Mouse (Mus musculus) intestine, postnatal 0 days (tissue): ENCODE measurements around the gene Nanos3. TPM values are rescaled to one million over a fixed set of nuclear protein-coding genes. Genes with fewer than 3 reads are reported as not detected.

Experiments
- ATAC-seq: fragments of 200-750 bp; cut with Nextera tagmentation; 2 replicates; pipeline ENCODE4 v1.8.0; 2017; ENCODE audit warnings: mild to moderate bottlenecking, moderate TSS enrichment, moderate library complexity
- H3K27ac ChIP-seq: fragments of 300-500 bp; sonication (generic); 2 replicates; pipeline ENCODE4 v1.5.1; 2014; ENCODE audit warnings: mild to moderate bottlenecking, low read depth, low read length, moderate library complexity
- H3K27me3 ChIP-seq: fragments of 300-500 bp; sonication (generic); replicated peaks from 2 replicates; pipeline ENCODE4 v1.6.1; 2014; ENCODE audit warnings: low read length, mixed read lengths; ENCODE audit not compliant: control insufficient read depth, insufficient read depth
- H3K36me3 ChIP-seq: fragments of 300-500 bp; sonication (generic); 2 replicates; pipeline ENCODE4 v1.6.1; 2014; ENCODE audit warnings: mild to moderate bottlenecking, moderate library complexity; ENCODE audit not compliant: control insufficient read depth, insufficient read depth
- H3K4me1 ChIP-seq: fragments of 300-500 bp; sonication (generic); replicated peaks from 2 replicates; pipeline ENCODE4 v1.6.1; 2014; ENCODE audit warnings: antibody characterized with exemption, low read length, mixed read lengths; ENCODE audit not compliant: control insufficient read depth, insufficient read depth
- H3K4me2 ChIP-seq: fragments of 300-500 bp; sonication (generic); replicated peaks from 2 replicates; pipeline ENCODE4 v1.6.1; 2014; ENCODE audit warnings: low read depth, mild to moderate bottlenecking, moderate library complexity
- H3K4me3 ChIP-seq: fragments of 300-500 bp; sonication (generic); 2 replicates; pipeline ENCODE4 v1.5.1; 2014; ENCODE audit warnings: low read depth, low read length
- H3K9ac ChIP-seq: fragments of 300-500 bp; sonication (generic); 2 replicates; pipeline ENCODE4 v1.6.1; 2014; ENCODE audit warnings: mild to moderate bottlenecking, low read depth, low read length
- H3K9me3 ChIP-seq: fragments of 300-500 bp; sonication (generic); 2 replicates; pipeline ENCODE4 v1.6.1; 2016; ENCODE audit warnings: mixed run types; ENCODE audit not compliant: control insufficient read depth
- CTCF ChIP-seq: sonication (generic); IDR thresholded peaks from 2 replicates; pipeline ENCODE4 v1.5.1; 2016; ENCODE audit warnings: low read depth, mild to moderate bottlenecking, control low read depth, antibody characterized with exemption, moderate library complexity
- WGBS: fragments of 180-500 bp; shearing (Covaris S2); extraction: QIAGEN DNeasy Blood & Tissue Kit; methylation state at CpG from one replicate; pipeline ENCODE4 v1.1.7; 2014; 5-methylcytosine and 5-hydroxymethylcytosine counted together
- polyA plus RNA-seq: library from polyadenylated mRNA; unstranded; fragments of >200 nt; fragmentation: Nextera tagmentation; extraction: Ambion mirVana; gene quantifications from 2 replicates; pipeline ENCODE4 v1.2.1, GENCODE M21; 2015

The Nanos3 gene
- polyA plus RNA-seq, 1 experiment from 2014 or later, result 1.6 TPM

- H3K9me3 ChIP-seq, result no peaks in the 10 kb centered on the region
- ATAC-seq, result peak; percentile 95
- H3K27ac ChIP-seq, result peak within 1 kb of the TSS; percentile 86
- TF ChIP-seq CTCF, result no peak
- no peaks in the 10 kb centered on the region for H3K4me1 ChIP-seq
- no peaks in the 10 kb centered on the region for H3K27me3 ChIP-seq
- H3K4me2 ChIP-seq, result peak within 1 kb of the TSS; percentile 76
- H3K36me3 ChIP-seq, result peaks cover 16% of the 10 kb centered on the region
- H3K4me3 ChIP-seq, result peak within 1 kb of the TSS; percentile 53
- peak within 1 kb of the TSS; percentile 72 for H3K9ac ChIP-seq
- WGBS, result 16% methylated on average over 49 of the region's 49 CpGs
Observed at GRCm38 (mm10) chr8:84147769-84148530, 37.1 kb downstream of the Nanos3 start, which contains the start of the genes Cc2d1a and 4930432K21Rik. Cc2d1a (minus strand) TSS chr8:84147936. 4930432K21Rik (plus strand) TSS chr8:84148025.

DNA sequence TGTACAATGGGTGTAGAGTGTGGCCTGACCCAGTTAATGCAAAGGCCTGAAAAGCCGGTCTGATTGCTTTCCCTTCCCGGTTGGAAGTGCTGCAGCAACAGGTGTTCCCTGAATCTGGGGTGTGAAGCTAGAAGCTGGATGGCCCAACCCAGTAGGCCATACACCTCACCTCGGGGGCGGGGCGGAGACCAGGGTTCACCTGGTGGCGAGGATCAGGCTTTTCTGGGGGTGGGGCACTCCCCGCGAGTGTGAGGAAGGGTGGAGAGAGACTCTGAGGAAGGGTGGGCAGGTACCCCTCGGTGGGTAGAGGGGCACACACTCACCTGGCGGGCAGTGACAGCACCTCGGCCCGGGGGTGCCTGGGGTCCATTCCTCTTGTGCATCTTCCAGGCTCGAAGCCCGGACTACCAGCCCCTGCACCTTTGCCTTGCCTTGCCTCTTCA, 37.7 kb downstream of the Nanos3 start:
- Histone ChIP-seq H3K27ac (peak overlapping the region; percentile 86), H3K4me3 (peak overlapping the region; percentile 53), H3K4me2 (peak overlapping the region; percentile 76), H3K9ac (peak overlapping the region; percentile 72), H3K36me3 (peaks cover 22% of the 10 kb centered on the region), H3K9me3 (no peaks in the 10 kb centered on the region), H3K4me1 (no peaks in the 10 kb centered on the region), H3K27me3 (no peaks in the 10 kb centered on the region)
- 5% methylated on average over 14 of the region's 14 CpGs for WGBS
- peak; percentile 89 for ATAC-seq
- TF ChIP-seq CTCF, result peak; percentile 19; the same call in 1 of the 2 replicates

DNA sequence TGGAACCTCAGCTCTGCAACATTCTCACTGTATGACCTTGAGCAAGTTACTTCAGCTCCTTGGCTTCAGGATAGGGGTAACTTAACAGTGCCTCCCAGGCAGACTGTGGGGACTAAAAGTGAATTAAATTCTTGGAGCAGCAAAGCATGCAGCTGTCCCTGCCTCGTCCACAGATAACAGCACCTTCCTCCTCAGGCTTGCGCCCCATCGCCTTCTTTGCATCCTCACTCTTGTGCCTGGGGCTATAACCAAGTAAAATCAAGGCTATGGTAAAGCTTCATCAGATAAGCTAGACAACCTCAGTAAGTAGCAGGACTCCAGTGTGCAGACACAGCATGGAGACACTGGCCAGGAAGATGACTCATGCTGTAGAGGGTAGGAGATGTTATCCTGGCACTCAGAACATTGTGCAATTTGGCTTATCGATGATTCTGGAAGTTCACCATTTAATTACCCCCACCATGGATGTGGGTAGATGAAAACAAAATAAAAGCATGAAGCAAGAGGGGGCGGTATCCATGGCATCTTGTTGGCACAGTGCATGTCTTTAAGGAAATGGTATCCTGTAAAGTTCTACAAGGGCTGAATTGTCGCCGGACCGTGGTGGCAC, 40.3 kb downstream of the Nanos3 start:
- Histone ChIP-seq H3K4me1 (no peaks in the 10 kb centered on the region), H3K9ac (no peak overlapping the region), H3K27me3 (no peaks in the 10 kb centered on the region), H3K9me3 (no peaks in the 10 kb centered on the region), H3K36me3 (peaks cover 46% of the 10 kb centered on the region), H3K4me3 (no peak overlapping the region), H3K4me2 (no peak overlapping the region), H3K27ac (no peak overlapping the region)
- WGBS, result 87% methylated on average over 8 of the region's 8 CpGs
- TF ChIP-seq CTCF, result no peak
- no peak for ATAC-seq

DNA sequence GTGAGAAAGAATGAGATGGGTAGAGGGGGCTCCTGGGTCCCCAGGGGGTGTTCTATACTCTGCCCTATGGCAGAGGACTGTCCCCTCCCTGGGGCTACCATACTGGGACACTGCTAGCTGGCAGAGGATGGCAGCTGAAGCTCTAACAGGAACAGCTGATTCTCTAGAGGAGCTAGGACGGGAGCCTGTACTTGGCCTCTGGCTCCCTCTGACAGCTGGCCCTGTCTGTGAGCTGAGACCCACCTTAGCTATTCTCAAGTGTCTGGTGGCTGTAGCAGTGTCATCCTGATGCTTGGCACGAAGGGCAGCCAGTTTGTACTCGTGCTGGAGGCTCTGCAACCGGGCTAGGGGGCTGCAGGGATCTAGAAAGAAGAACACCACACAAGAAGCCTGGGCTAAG, 44.2 kb downstream of the Nanos3 start:
- Histone ChIP-seq H3K36me3 (peaks cover 84% of the 10 kb centered on the region), H3K27me3 (no peaks in the 10 kb centered on the region), H3K27ac (no peak overlapping the region), H3K4me2 (no peak overlapping the region), H3K9ac (no peak overlapping the region), H3K9me3 (no peaks in the 10 kb centered on the region), H3K4me1 (no peaks in the 10 kb centered on the region), H3K4me3 (no peak overlapping the region)
- TF ChIP-seq CTCF, result no peak
- 91% methylated on average over 4 of the region's 4 CpGs for WGBS
- no peak for ATAC-seq

DNA sequence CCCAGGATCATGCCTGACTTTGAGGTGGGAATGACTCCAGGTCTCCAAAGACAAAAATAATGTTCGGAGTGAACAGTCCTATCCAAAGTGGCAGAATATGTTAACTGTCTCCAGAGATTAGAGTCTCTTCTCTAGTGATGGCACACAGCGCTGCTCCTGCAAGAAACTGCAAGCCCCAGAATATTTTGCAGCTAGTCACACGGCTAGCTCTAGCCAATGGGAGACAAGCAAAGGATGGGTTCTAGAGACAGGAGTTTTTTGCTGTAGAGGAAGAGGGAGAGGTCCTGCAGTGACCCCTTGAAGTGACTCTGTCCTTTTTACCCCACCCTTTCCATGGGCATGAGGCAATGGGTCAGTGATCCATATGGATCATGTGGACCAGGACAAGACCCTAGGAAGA, 47.2 kb downstream of the Nanos3 start:
- Histone ChIP-seq H3K27ac (no peak overlapping the region), H3K4me1 (no peaks in the 10 kb centered on the region), H3K9me3 (no peaks in the 10 kb centered on the region), H3K27me3 (no peaks in the 10 kb centered on the region), H3K4me3 (no peak overlapping the region), H3K36me3 (peaks cover 97% of the 10 kb centered on the region), H3K9ac (no peak overlapping the region), H3K4me2 (no peak overlapping the region)
- WGBS, result 98% methylated on average over 3 of the region's 3 CpGs
- no peak for ATAC-seq
- no peak for TF ChIP-seq CTCF

- Histone ChIP-seq H3K27me3 (no peaks in the 10 kb centered on the region), H3K36me3 (peaks cover 56% of the 10 kb centered on the region), H3K9ac (no peak overlapping the region), H3K4me1 (no peaks in the 10 kb centered on the region), H3K9me3 (no peaks in the 10 kb centered on the region), H3K27ac (no peak overlapping the region), H3K4me3 (no peak overlapping the region), H3K4me2 (no peak overlapping the region)
- WGBS, result 85% methylated on average over 8 of the region's 8 CpGs
- TF ChIP-seq CTCF, result no peak
- no peak for ATAC-seq
Observed at GRCm38 (mm10) chr8:84132225-84132624, 52.8 kb downstream of the Nanos3 start.
